Mouse (Mus musculus) testis, adult 2 months (tissue): Measurements from ENCODE around the gene 1700029I15Rik. TPM values are rescaled to one million over a fixed set of nuclear protein-coding genes. Genes with fewer than 3 reads are reported as not detected.

Source experiments
- H3K27ac ChIP-seq: fragments of 200-500 bp; 2 replicates; pipeline ENCODE4 v1.5.1; 2012; ENCODE audit warnings: low read depth, low read length; ENCODE audit not compliant: control insufficient read depth, insufficient read depth
- H3K27me3 ChIP-seq: fragments of 200-500 bp; 2 replicates; pipeline ENCODE4 v1.6.1; 2012; ENCODE audit warnings: mild to moderate bottlenecking, low read length, moderate library complexity; ENCODE audit not compliant: control insufficient read depth, insufficient read depth
- H3K36me3 ChIP-seq: fragments of 200-500 bp; 2 replicates; pipeline ENCODE4 v1.6.1; 2012; ENCODE audit warnings: mild to moderate bottlenecking, low read length; ENCODE audit not compliant: control insufficient read depth, insufficient read depth
- H3K4me1 ChIP-seq: fragments of 200-500 bp; 2 replicates; pipeline ENCODE4 v1.6.1; 2012; ENCODE audit warnings: low read length; ENCODE audit not compliant: control insufficient read depth, insufficient read depth
- H3K4me3 ChIP-seq: fragments of 200-500 bp; 2 replicates; pipeline ENCODE4 v1.5.1; 2012; ENCODE audit warnings: low read depth, mild to moderate bottlenecking, low read length, moderate library complexity, mixed read lengths; ENCODE audit not compliant: control insufficient read depth
- CTCF ChIP-seq: fragments of 200-500 bp; IDR thresholded peaks from 2 replicates; pipeline ENCODE4 v1.5.1; 2012; ENCODE audit warnings: low read depth, mild to moderate bottlenecking, inconsistent platforms, low read length, moderate library complexity; ENCODE audit not compliant: control insufficient read depth, insufficient read depth, insufficient replicate concordance
- POLR2A ChIP-seq: fragments of 200-500 bp; IDR thresholded peaks from 2 replicates; pipeline ENCODE4 v1.6.1; 2012; ENCODE audit warnings: low read depth, mild to moderate bottlenecking, inconsistent platforms, low read length, moderate library complexity; ENCODE audit not compliant: control insufficient read depth
- polyA plus RNA-seq: library from polyadenylated mRNA; depleted of rRNA; stranded (reverse); fragments of >200 nt; gene quantifications from 2 replicates; pipeline ENCODE4 v1.2.3, GENCODE M21; 2012

The 1700029I15Rik gene
- polyA plus RNA-seq, 1 experiment, result 772 TPM

GRCm38 (mm10) chr2:92374514-92374913 is 7.8 kb upstream of the 1700029I15Rik start, which contains the start of the genes Pex16 and Large2:
TSS of gene Pex16 (plus strand) at chr2:92374676.
TSS of gene Large2 (minus strand) at chr2:92374869.
- H3K4me1 ChIP-seq, result peaks cover 28% of the 10 kb centered on the region

GRCm38 (mm10) chr2:92375099-92375623 is 7.2 kb upstream of the 1700029I15Rik start:
- peak; percentile 55; the same call in 1 of the 2 replicates for TF ChIP-seq POLR2A
- no peak for TF ChIP-seq CTCF
- Histone ChIP-seq H3K27me3 (no peaks in the 10 kb centered on the region), H3K4me1 (peaks cover 27% of the 10 kb centered on the region), H3K36me3 (no peaks in the 10 kb centered on the region; the same call in 1 of the 2 replicates), H3K27ac (peak overlapping the region; percentile 83), H3K4me3 (peak overlapping the region; percentile 90)

More at GRCm38 (mm10) chr2:92374514-92374913, 7.8 kb upstream of the 1700029I15Rik start, which contains the start of the genes Pex16 and Large2:
- TF ChIP-seq POLR2A (no peak), CTCF (no peak)
- H3K36me3 ChIP-seq, result no peaks in the 10 kb centered on the region; the same call in 1 of the 2 replicates
- peak within 1 kb of the TSS; percentile 90 for H3K4me3 ChIP-seq
- peak within 1 kb of the TSS; percentile 83 for H3K27ac ChIP-seq
- no peaks in the 10 kb centered on the region for H3K27me3 ChIP-seq

GRCm38 (mm10) chr2:92375788-92376187 is 6.5 kb upstream of the 1700029I15Rik start:
- Histone ChIP-seq H3K27ac (peak overlapping the region; percentile 2; the same call in 1 of the 2 replicates), H3K4me1 (peaks cover 23% of the 10 kb centered on the region)
- TF ChIP-seq CTCF, result no peak
- no peak for TF ChIP-seq POLR2A

GRCm38 (mm10) chr2:92376300-92376699 is 6.0 kb upstream of the 1700029I15Rik start:
- Histone ChIP-seq H3K4me1 (peaks cover 19% of the 10 kb centered on the region), H3K4me3 (peak overlapping the region; percentile 90), H3K27me3 (no peaks in the 10 kb centered on the region), H3K36me3 (no peaks in the 10 kb centered on the region; the same call in 1 of the 2 replicates), H3K27ac (no peak overlapping the region)
- TF ChIP-seq CTCF (no peak), POLR2A (no peak)

More at GRCm38 (mm10) chr2:92375788-92376187, 6.5 kb upstream of the 1700029I15Rik start:
- Histone ChIP-seq H3K4me3 (peak overlapping the region; percentile 90), H3K36me3 (no peaks in the 10 kb centered on the region; the same call in 1 of the 2 replicates), H3K27me3 (no peaks in the 10 kb centered on the region)

- no peaks in the 10 kb centered on the region; the same call in 1 of the 2 replicates for H3K36me3 ChIP-seq
- H3K27me3 ChIP-seq, result no peaks in the 10 kb centered on the region
- peaks cover 10% of the 10 kb centered on the region for H3K4me1 ChIP-seq
- H3K4me3 ChIP-seq, result peak overlapping the region; percentile 37
- no peak for TF ChIP-seq CTCF
- no peak overlapping the region for H3K27ac ChIP-seq
Measured at GRCm38 (mm10) chr2:92377320-92377719, 5.0 kb upstream of the 1700029I15Rik start.

GRCm38 (mm10) chr2:92379783-92380494 is 2.4 kb upstream of the 1700029I15Rik start:
- Histone ChIP-seq H3K36me3 (no peaks in the 10 kb centered on the region; the same call in 1 of the 2 replicates), H3K4me3 (peak overlapping the region; percentile 78), H3K27me3 (no peaks in the 10 kb centered on the region), H3K27ac (peak overlapping the region; percentile 46), H3K4me1 (peaks cover 4% of the 10 kb centered on the region)
- TF ChIP-seq POLR2A (no peak), CTCF (no peak)

GRCm38 (mm10) chr2:92380495-92381050 is 1.8 kb upstream of the 1700029I15Rik start:
- H3K27ac ChIP-seq, result peak overlapping the region; percentile 46
- H3K27me3 ChIP-seq, result no peaks in the 10 kb centered on the region
- H3K4me3 ChIP-seq, result peak overlapping the region; percentile 78
- no peaks in the 10 kb centered on the region; the same call in 1 of the 2 replicates for H3K36me3 ChIP-seq
- TF ChIP-seq CTCF, result no peak
- peak; percentile 61; the same call in 1 of the 2 replicates for TF ChIP-seq POLR2A
- H3K4me1 ChIP-seq, result peaks cover 4% of the 10 kb centered on the region
